Mouse (Mus musculus) adrenal gland, postnatal 0 days (tissue): Measurements from ENCODE around the gene Vmn1r56. TPM values are rescaled to one million over a fixed set of nuclear protein-coding genes. Genes with fewer than 3 reads are reported as not detected.

Source experiments
- polyA plus RNA-seq: library from polyadenylated mRNA; unstranded; fragments of >200 nt; fragmentation: Nextera tagmentation; extraction: Ambion mirVana; gene quantifications from 2 replicates; pipeline ENCODE4 v1.2.1, GENCODE M21; 2015

The Vmn1r56 gene
- polyA plus RNA-seq = not detected in 2 replicates

DNA sequence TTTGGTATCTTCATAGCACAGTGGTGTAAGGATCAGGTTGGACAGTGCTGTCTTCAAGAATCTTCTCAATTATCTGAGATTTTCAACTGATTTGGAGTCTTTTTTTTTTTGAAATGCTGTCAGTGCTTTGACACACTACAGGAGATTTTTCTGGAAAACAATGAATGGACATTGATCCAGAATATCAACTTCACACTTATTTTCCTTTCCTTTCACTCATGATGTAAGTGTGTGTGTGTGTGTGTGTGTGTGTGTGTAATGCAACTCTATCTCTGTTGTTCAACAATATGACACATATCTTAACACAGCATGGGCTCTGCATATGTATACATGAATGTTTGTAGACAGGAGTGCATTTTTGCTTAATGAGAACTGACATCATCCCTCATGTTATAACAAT lies at the start of gene Vmn1r56:
TSS of gene Vmn1r56 (minus strand) at position 101 of the 400 bp plus-strand sequence.

DNA sequence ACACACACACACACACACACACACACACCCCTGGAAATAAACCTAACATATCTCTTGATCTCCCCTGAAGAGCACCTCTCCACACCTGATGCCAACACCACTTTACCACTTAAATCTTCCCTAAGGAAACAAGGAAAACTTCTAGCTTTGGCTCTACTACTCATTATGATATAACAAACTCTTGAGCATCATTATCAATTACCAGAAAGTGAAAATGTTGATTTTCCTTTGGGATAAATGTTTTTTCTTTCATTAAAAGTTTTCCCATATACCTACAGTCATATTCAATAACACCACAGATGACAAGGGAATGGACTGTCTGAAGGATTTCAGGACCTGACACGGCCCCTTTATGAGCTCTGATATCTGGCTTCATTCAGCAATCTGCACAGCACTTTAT lies 21.6 kb upstream of the Vmn1r56 start, which contains the start of gene Vmn1r57:
TSS of gene Vmn1r57 (plus strand) at position 301 of the 400 bp plus-strand sequence.

DNA sequence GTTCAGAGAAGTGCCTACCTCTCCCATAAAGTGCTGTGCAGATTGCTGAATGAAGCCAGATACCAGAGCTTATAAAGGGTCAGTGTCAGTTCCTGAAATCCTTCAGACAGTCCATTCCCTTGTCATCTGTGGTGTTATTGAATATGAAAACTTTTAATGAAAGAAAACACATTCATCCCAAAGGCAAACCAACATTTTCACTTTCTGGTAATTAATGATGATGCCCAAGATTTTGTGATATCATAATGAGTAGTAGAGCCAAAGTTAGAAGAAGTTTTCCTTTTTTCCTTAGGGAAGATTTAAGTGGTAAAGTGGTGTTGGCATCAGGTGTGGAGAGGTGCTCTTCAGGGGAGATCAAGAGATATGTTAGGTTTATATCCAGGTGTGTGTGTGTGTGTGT lies 47.0 kb downstream of the Vmn1r56 start, which contains the start of gene Vmn1r55:
TSS of gene Vmn1r55 (minus strand) at position 101 of the 400 bp plus-strand sequence.

Other genes with a start within 250 kb of the Vmn1r56 start
- gene Sbk2, start 232.3 kb downstream of the Vmn1r56 start, polyA plus RNA-seq = 0.19 TPM in 1 of 2 replicates, not detected in the other
- 0.18 TPM in 1 of 2 replicates, not detected in the other for gene Sbk3, start 225.6 kb downstream of the Vmn1r56 start, polyA plus RNA-seq
- gene Zfp579, start 200.6 kb downstream of the Vmn1r56 start, polyA plus RNA-seq = 20.7 and 21.3 TPM in 2 replicates
- gene Zfp524, start 182.3 kb downstream of the Vmn1r56 start, polyA plus RNA-seq = 8.4 and 12.0 TPM in 2 replicates
- 17.2 and 20.9 TPM in 2 replicates for gene Fiz1, start 182.1 kb downstream of the Vmn1r56 start, polyA plus RNA-seq
- gene Gm44973, start 181.3 kb downstream of the Vmn1r56 start, polyA plus RNA-seq = 2.2 and 3.8 TPM in 2 replicates
- 4.2 and 4.6 TPM in 2 replicates for gene Zfp865, start 176.4 kb downstream of the Vmn1r56 start, polyA plus RNA-seq
- 6.2 and 11.3 TPM in 2 replicates for gene Ccdc106, start 176.2 kb downstream of the Vmn1r56 start, polyA plus RNA-seq
- gene 4632433K11Rik, start 162.6 kb downstream of the Vmn1r56 start, polyA plus RNA-seq = not detected in 2 replicates
- 3.7 and 4.9 TPM in 2 replicates for gene Zfp784, start 158.3 kb downstream of the Vmn1r56 start, polyA plus RNA-seq
- gene Zfp580, start 145.2 kb downstream of the Vmn1r56 start, polyA plus RNA-seq = 27.7 and 36.3 TPM in 2 replicates
- 37.7 and 54.7 TPM in 2 replicates for gene U2af2, start 134.6 kb downstream of the Vmn1r56 start, polyA plus RNA-seq
- 45.0 and 49.3 TPM in 2 replicates for gene Epn1, start 116.5 kb downstream of the Vmn1r56 start, polyA plus RNA-seq
- gene Rfpl4, start 79.8 kb downstream of the Vmn1r56 start, polyA plus RNA-seq = not detected in 2 replicates
- 1.4 and 1.7 TPM in 2 replicates for gene Rasl2-9, start 70.8 kb downstream of the Vmn1r56 start, polyA plus RNA-seq
- not detected in 2 replicates for gene Vmn1r55, start 47.1 kb downstream of the Vmn1r56 start, polyA plus RNA-seq
- not detected in 2 replicates for gene Vmn1r57, start 21.7 kb upstream of the Vmn1r56 start, polyA plus RNA-seq
- not detected in 2 replicates for gene Gm5065, start 153.8 kb upstream of the Vmn1r56 start, polyA plus RNA-seq
- not detected in 2 replicates for gene Nlrp2, start 154.3 kb upstream of the Vmn1r56 start, polyA plus RNA-seq
- gene Vmn1r58, start 216.6 kb upstream of the Vmn1r56 start, polyA plus RNA-seq = not detected in 2 replicates